Mouse (Mus musculus) embryo, embryonic 11.5 days (tissue): ENCODE data around the gene Napsa.

Source experiments
- DNase-seq: peaks from one replicate; pipeline ENCODE4 v3.0.0-alpha.2; 2012; ENCODE audit warnings: low read depth, low spot score

Napsa gene

DNA sequence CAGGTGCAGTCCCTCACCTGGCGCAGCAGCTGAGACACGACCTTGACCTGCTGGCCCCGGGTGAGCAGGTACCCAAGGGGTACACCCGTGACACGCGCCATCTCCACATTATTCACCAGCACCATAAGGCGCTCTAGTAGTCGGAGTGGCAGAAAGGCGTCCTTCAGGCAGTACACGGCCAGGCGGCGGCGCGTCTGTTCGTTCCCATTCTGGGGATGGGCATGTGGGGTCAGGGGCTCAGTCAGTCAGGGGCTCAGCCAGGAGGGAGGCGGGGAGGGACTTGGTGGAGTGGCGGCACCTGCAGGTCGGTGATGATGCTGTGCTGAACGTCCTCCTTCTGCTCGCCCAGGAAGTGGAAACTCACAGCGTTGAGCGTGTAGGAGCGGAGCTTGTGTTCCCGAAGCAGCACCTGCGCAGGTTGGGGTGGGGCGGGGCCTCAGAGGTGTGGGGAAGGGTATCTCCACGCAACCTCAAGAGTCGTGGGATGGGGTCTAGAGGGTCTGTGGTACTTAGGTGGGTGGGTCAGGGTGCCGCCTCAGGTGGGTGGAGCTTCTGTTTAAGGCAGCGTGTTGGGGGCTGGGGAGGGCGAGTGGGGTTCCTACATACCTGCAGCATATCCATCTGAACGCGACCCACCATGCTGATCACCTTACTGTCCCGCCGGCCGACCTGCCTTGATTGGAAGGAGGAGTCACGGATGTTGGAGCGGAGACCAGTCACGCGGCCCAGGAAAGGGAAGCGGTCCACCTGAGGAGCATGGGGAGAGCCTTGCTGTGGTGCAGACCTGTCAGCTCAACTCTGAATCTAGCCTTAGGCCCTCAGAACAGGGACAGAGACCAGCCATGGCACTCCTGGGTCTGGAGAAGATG, 33.2 kb upstream of the Napsa start:
- DNase-seq = no peak

- DNase-seq = no peak
Measured at GRCm38 (mm10) chr7:44542555-44542954, 29.6 kb upstream of the Napsa start.

DNA sequence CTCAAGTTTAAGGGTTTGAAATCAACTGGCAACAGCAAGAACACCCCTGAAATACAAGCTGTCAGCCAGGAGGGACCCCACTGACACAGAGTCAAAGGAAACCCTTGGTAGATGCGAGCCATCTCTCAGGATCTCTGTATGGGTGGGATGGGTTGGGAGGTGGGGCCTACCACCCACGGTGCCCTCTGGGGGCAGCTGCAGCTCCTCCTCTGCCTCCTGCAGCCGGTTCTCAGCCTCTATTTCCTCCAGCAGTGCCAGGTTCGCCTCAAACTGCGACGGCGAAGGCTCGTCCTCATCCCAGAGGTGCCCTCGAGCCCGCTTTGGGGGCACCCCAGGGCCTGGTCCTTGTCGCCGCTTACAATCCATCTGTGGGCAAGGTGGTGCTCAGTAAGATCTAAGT, 29.1 kb upstream of the Napsa start:
- DNase-seq = no peak

- DNase-seq = no peak
Measured at GRCm38 (mm10) chr7:44546274-44546673, 25.9 kb upstream of the Napsa start.

- no peak for DNase-seq
Measured at GRCm38 (mm10) chr7:44547041-44547440, 25.1 kb upstream of the Napsa start.

DNA sequence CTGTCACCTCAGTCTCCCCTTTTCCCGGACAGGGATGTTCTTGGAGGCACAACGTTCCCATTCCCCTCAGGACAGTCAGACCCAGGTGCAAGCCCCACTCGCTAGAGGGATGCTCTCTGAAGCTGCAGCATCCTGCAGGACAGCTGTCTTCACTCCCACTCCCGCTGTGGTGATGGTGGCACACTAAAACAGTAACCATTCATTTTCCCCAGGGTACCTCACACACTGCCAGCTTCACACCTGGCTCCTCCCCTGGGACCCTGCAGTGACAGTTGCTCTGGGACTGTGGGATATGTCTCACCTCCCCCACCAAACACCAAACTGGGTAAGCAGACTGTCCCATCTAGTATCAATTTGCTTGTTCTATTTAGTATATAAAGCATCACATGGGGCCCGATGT, 24.5 kb upstream of the Napsa start:
- DNase-seq = no peak

DNA sequence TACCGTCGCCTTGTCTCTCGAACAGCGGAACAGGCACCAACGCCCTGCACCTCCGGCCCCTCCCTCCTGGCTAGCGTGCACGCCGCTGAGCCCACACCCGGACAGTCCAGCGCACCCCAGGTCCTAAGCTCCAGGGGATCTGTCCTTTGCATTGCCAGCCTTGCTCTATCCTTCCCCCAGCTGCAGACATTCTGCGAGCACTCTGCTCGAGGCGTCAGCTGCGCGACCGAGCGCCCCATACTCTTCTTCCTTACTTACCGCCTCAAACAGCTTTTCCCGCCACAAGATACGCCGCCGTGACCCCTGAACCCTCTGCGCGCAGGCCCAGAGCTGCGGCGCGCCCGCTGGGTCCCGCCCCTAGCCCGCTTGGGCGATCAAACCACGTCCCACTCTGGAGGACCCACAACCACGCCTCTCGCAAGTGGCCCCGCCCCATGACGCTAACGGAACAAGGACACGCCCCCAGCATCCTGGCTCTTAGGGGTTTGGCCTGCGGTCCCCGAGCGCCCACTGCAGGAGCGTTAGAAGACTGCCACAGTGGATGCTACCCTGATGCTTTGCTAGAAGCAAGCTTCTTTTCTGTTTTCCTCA, 23.6 kb upstream of the Napsa start, which contains the start of gene Pold1:
Gene Pold1, minus strand, starts transcription at position 353 of the 591 bp plus-strand sequence.
- peak; percentile 100 for DNase-seq

- no peak for DNase-seq
Measured at GRCm38 (mm10) chr7:44549621-44550408, 22.4 kb upstream of the Napsa start.

- DNase-seq = no peak
Measured at GRCm38 (mm10) chr7:44550409-44550678, 21.8 kb upstream of the Napsa start.

- no peak for DNase-seq
Measured at GRCm38 (mm10) chr7:44551301-44551700, 20.9 kb upstream of the Napsa start.

- DNase-seq = no peak
Measured at GRCm38 (mm10) chr7:44551731-44552130, 20.4 kb upstream of the Napsa start.

DNA sequence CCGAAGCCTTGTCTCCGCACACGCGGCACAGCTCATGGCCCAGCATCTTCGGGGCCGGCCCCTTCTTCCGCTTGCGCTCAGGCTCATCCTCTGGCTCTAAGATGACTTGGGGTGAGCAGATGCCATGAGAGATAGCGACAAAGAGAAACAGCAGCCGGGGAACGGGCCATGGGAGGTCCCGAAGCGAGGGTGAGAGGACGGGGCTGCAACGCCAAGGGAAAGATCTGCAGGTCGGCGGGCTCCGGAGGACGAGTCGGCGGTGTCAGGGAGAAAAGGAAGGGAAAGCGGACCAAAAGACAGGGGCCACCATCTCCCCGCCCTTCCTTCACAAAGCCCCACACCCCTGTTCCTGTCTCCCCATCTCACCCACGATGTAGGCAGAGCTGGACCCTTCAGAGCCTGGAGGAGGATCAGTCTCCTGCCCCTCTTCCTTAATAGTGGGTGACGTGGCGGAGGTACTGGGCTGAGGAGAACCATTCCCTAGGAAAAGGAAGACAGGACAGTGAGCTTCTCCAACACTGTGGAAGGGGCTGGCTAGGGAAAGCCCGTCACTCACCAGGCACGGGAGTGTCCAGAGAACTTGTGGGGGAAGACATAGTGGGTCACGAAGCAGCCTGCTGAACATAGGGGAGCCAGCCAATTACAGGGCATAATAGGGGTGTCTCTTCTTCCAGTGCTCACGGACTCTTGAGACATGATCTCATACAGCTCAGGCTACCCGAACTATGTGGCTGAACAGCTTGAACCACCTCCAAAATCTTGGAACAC, 19.9 kb upstream of the Napsa start:
- DNase-seq = no peak

GRCm38 (mm10) chr7:44553196-44553764, 18.9 kb upstream of the Napsa start:
- peak; percentile 85 for DNase-seq

GRCm38 (mm10) chr7:44553826-44554225, 18.4 kb upstream of the Napsa start, which contains the start of gene Nr1h2:
Gene Nr1h2 (minus strand): TSS chr7:44553951.
- DNase-seq = peak; percentile 91

DNA sequence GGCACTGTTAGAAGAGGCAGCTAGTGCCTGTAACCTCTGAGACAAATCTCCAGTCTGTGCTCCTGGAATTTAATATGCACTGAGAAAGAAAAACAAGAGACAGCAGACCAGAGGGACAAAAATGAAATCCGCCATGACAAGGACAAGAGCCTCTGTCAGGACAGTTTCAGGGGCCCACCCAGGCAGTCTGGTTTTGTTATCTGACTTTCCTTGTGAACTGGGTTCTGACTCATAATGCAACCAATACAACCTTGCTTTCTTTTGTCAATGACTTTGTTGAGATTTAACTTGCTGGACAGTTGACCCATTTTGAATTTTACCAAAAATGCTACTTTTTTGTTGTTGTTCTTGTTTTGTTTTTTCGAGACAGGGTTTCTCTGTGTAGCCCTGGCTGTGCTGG, 14.6 kb upstream of the Napsa start:
- no peak for DNase-seq

DNA sequence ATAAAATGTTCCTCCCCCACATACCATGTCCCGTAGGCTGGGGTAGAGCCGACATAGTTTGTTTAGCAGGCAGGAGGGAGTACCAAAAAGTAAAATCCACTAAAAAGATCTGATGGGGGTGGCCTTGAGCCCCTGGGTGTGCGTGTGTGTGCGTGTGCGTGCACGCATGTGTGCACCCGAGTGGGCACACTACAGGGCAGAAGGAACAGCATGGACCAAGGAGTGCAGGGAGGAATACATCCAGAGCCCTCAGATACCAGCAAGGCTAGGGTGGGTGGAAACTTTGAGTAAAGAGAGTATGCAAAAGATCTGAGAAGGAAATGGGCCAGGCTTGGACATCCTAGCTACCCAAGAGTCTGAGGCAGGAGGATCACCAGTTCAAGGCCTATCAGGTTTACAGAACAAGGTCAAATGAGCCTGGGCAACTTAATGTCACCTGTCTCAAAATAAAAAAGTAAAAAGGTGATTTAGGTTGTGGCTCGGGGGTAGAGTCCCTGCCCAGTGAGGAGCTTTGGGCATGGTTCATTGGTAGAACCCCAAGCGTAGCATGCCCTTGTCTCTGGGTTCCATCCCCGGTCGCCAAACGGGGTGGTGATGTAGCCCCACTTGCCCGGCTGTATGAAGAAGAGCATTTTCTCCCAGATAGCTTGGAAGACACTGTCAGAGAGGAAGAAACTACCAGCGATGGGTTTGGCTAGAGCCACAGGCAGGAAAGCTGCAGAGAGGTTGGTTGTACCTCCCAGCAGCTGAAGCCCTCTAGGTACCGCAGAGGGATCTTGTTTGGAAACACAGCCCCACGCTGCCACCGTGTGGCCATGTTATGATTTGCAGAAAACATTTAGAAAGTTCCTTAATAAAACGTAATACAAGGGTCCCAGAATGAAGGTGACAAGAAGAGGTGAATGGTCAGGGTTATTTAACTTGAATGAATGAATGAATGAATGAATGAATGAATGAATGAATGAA, 11.5 kb upstream of the Napsa start:
- peak; percentile 78 for DNase-seq

DNA sequence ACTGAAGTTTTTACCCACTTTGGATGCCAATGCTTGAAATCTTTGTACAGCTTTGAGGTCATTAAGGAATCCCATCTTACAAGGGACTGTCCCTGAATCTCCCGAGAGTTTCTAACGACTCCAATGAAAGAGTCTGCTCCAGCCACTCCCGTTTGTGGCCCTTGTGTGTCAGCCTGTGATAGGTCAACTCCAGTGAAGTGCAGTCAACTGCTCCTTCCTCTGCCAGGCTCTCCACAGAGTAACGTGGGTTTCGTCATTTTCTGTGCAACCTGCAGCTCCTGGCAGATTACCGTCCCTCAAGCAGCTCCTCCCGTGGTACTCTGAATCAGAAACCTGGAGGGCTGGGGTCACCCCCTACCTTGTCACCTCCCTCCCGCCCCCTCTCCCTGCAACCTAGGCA, 8.9 kb upstream of the Napsa start:
- DNase-seq = no peak

DNA sequence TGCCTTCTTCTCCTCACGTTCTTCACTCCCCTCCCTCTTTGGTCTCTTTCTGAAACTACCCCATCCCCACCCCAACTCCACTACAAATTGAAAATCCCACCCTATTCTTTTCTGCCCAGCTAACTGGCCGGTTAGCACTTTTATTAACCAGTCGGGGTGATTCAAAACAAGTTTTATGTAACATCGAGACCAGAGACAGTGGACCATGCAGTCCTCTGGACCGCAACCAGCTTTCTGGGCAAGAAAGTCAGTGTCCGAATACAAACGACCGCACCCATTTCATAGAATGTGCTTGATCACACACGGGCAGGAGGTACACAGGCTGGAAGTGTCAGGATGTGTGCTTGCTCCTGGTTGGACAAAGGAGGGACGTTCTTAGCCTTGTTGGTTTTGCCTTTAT, 7.7 kb upstream of the Napsa start:
- DNase-seq = no peak

GRCm38 (mm10) chr7:44565414-44565813, 6.8 kb upstream of the Napsa start:
- DNase-seq = no peak

- no peak for DNase-seq
Measured at GRCm38 (mm10) chr7:44568803-44569202, 3.4 kb upstream of the Napsa start.
